Mouse (Mus musculus): ENCODE measurements at regions not wholly inside any gene's neighbourhood (a gene's known extent, or its start where the extent isn't known, plus 50 kb on each side); places are given as distances from the start of the nearest gene placed in this dataset.

DNA sequence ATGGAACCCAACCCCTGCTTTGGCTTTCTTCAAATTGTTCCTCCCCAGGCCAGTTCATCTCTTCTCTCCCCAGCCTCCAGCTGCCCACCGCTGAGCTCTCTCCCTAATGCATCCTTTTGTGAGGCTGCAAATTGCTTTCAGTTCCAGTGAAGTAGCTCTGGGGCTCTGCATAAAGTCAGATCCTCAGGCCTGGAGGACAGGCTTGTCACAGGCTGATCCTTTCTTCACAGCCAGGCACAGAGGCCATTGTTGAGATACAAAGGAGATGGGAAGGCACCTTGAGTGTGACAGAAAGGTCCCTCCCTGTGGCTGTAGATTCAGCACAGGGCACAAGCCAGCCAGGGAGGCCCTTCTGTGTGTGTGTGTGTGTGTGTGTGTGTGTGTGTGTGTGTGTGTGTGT, 135.9 kb downstream of the Matn1 start:
- TF ChIP-seq GATA1 (IDR thresholded peaks at IDR 0.05; ENCODE audit: low read length) = no peak
- TF ChIP-seq TAL1 (IDR thresholded peaks at IDR 0.05; ENCODE audit: low read length) = no peak

All from erythroblast, embryonic 14.5 days (primary cell).